Mouse (Mus musculus) MEL (cell line): ENCODE data around the gene Atf5. TPM values are rescaled to one million over a fixed set of nuclear protein-coding genes. Genes with fewer than 3 reads are reported as not detected.
A peak's percentile ranks its signal among the peaks of the same experiment; 100 is the strongest.

ENCODE experiments used
- DNase-seq: peaks from one replicate; pipeline ENCODE4 v3.0.0; 2011; ENCODE audit warnings: low read depth, low spot score
- H3K27ac ChIP-seq: 2 replicates; pipeline ENCODE4 v1.5.1; 2012; ENCODE audit warnings: low read depth, mild to moderate bottlenecking, control low read depth, low read length, moderate library complexity; ENCODE audit not compliant: control insufficient read depth
- H3K27me3 ChIP-seq, 2 experiments: fragments of 150-350 bp in 1 of 2; sonication (generic) in 1 of 2; 2 replicates each; pipeline ENCODE4 v1.6.1; 2012; ENCODE audit warnings: low read length in 2 of 2, mild to moderate bottlenecking in 2 of 2, improper control_type of control experiment in 1 of 2, moderate library complexity in 1 of 2; ENCODE audit not compliant: insufficient read depth in 2 of 2, control insufficient read depth in 1 of 2
- H3K36me3 ChIP-seq, 2 experiments: 2 replicates each; pipeline ENCODE4 v1.6.1; 2012 to 2014; ENCODE audit warnings: low read length in 2 of 2, improper control_type of control experiment in 1 of 2, inconsistent platforms in 1 of 2, mild to moderate bottlenecking in 1 of 2; ENCODE audit not compliant: insufficient read depth in 2 of 2, control insufficient read depth in 1 of 2
- H3K4me1 ChIP-seq, 2 experiments: fragments of 150-350 bp in 1 of 2; sonication (generic) in 1 of 2; 2 replicates each; pipeline ENCODE4 v1.6.1; 2012; ENCODE audit warnings: low read length in 2 of 2, improper control_type of control experiment in 1 of 2, mild to moderate bottlenecking in 1 of 2; ENCODE audit not compliant: insufficient read depth in 2 of 2, control insufficient read depth in 1 of 2
- H3K4me3 ChIP-seq, 2 experiments: fragments of 150-350 bp in 1 of 2; sonication (generic) in 1 of 2; 2 replicates each; pipeline ENCODE4 v1.5.1; 2012; ENCODE audit warnings: low read depth in 2 of 2, low read length in 2 of 2, mild to moderate bottlenecking in 2 of 2, moderate library complexity in 2 of 2, control low read depth in 1 of 2, improper control_type of control experiment in 1 of 2; ENCODE audit not compliant: control insufficient read depth in 1 of 2, insufficient read depth in 1 of 2
- H3K79me2 ChIP-seq: 2 replicates; pipeline ENCODE4 v1.6.1; 2012; ENCODE audit warnings: mild to moderate bottlenecking, low read length, moderate library complexity; ENCODE audit not compliant: control insufficient read depth, poor library complexity, insufficient read depth
- H3K9ac ChIP-seq: 2 replicates; pipeline ENCODE4 v1.6.1; 2012; ENCODE audit warnings: low read depth, mild to moderate bottlenecking, control low read depth, low read length, moderate library complexity; ENCODE audit not compliant: control insufficient read depth, poor library complexity, severe bottlenecking
- H3K9me3 ChIP-seq: fragments of 150-350 bp; sonication (generic); replicated peaks from 2 replicates; pipeline ENCODE4 v1.6.1; 2012; ENCODE audit warnings: mild to moderate bottlenecking, low read length, improper control_type of control experiment, moderate library complexity; ENCODE audit not compliant: insufficient read depth
- BHLHE40 ChIP-seq: IDR thresholded peaks from 2 replicates; pipeline ENCODE4 v1.6.1; 2012; ENCODE audit warnings: low read depth, mild to moderate bottlenecking, inconsistent platforms, low read length, improper control_type of control experiment, borderline replicate concordance
- CTCF ChIP-seq, 3 experiments: IDR thresholded peaks in 2 of 3; conservative IDR thresholded peaks in 1 of 3; 2 replicates each; pipeline ENCODE4 v1.5.1; 2011 to 2012; ENCODE audit warnings: low read length in 3 of 3, low read depth in 2 of 3, mild to moderate bottlenecking in 2 of 3, improper control_type of control experiment in 1 of 3, inconsistent platforms in 1 of 3, mixed read lengths in 1 of 3, moderate library complexity in 1 of 3; ENCODE audit not compliant: control insufficient read depth in 1 of 3, insufficient read depth in 1 of 3, poor library complexity in 1 of 3, severe bottlenecking in 1 of 3
- E2F4 ChIP-seq: IDR thresholded peaks from 2 replicates; pipeline ENCODE4 v1.6.1; 2011; ENCODE audit warnings: low read depth, low read length, improper control_type of control experiment, borderline replicate concordance
- ELF1 ChIP-seq: IDR thresholded peaks from 2 replicates; pipeline ENCODE4 v1.6.1; 2014; ENCODE audit warnings: low read depth, mild to moderate bottlenecking, inconsistent platforms, low read length, improper control_type of control experiment, moderate library complexity
- ETS1 ChIP-seq: IDR thresholded peaks from 2 replicates; pipeline ENCODE4 v1.6.1; 2012; ENCODE audit warnings: low read depth, mild to moderate bottlenecking, inconsistent platforms, low read length, improper control_type of control experiment, moderate library complexity
- GATA1 ChIP-seq: IDR thresholded peaks from 2 replicates; pipeline ENCODE4 v1.6.1; 2011; ENCODE audit warnings: low read depth, low read length, improper control_type of control experiment
- MAFK ChIP-seq: IDR thresholded peaks from 2 replicates; pipeline ENCODE4 v1.6.1; 2011; ENCODE audit warnings: low read depth, mild to moderate bottlenecking, low read length, improper control_type of control experiment, borderline replicate concordance
- MAZ ChIP-seq: IDR thresholded peaks from 2 replicates; pipeline ENCODE4 v1.6.1; 2012; ENCODE audit warnings: low read depth, mild to moderate bottlenecking, inconsistent platforms, low read length, improper control_type of control experiment
- MXI1 ChIP-seq: IDR thresholded peaks from 2 replicates; pipeline ENCODE4 v1.6.1; 2011; ENCODE audit warnings: mild to moderate bottlenecking, low read depth, low read length, improper control_type of control experiment
- MYC ChIP-seq: IDR thresholded peaks from 2 replicates; pipeline ENCODE4 v1.6.1; 2011; ENCODE audit warnings: low read depth, mild to moderate bottlenecking, low read length, improper control_type of control experiment, moderate library complexity
- NELFE ChIP-seq: IDR thresholded peaks from 2 replicates; pipeline ENCODE4 v1.6.1; 2011; ENCODE audit warnings: low read depth, low read length, improper control_type of control experiment
- NRF1 ChIP-seq: IDR thresholded peaks from 2 replicates; pipeline ENCODE4 v1.6.1; 2014; ENCODE audit warnings: low read depth, mild to moderate bottlenecking, inconsistent platforms, low read length, improper control_type of control experiment, moderate library complexity; ENCODE audit not compliant: poor library complexity, insufficient read depth, severe bottlenecking
- POLR2A ChIP-seq, 2 experiments: IDR thresholded peaks; 2 replicates each; pipeline ENCODE4 v1.6.1; 2011 to 2012; ENCODE audit warnings: low read length in 2 of 2, mild to moderate bottlenecking in 2 of 2, control low read depth in 1 of 2, improper control_type of control experiment in 1 of 2, low read depth in 1 of 2, moderate library complexity in 1 of 2; ENCODE audit not compliant: control insufficient read depth in 1 of 2, insufficient read depth in 1 of 2, poor library complexity in 1 of 2
- POLR2AphosphoS2 ChIP-seq: IDR thresholded peaks from 2 replicates; pipeline ENCODE4 v1.6.1; 2011; ENCODE audit warnings: low read length, improper control_type of control experiment
- POLR2AphosphoS5 ChIP-seq: IDR thresholded peaks from 2 replicates; pipeline ENCODE4 v1.6.1; 2012; ENCODE audit warnings: low read depth, borderline replicate concordance, mild to moderate bottlenecking, inconsistent platforms, low read length, moderate library complexity, mixed read lengths
- RAD21 ChIP-seq: IDR thresholded peaks from 2 replicates; pipeline ENCODE4 v1.6.1; 2011; ENCODE audit warnings: mild to moderate bottlenecking, low read depth, low read length, improper control_type of control experiment
- SIN3A ChIP-seq: IDR thresholded peaks from 2 replicates; pipeline ENCODE4 v1.6.1; 2012; ENCODE audit warnings: low read length, improper control_type of control experiment, inconsistent platforms
- SMC3 ChIP-seq: IDR thresholded peaks from 2 replicates; pipeline ENCODE4 v1.6.1; 2011; ENCODE audit warnings: low read depth, low read length, improper control_type of control experiment
- TAL1 ChIP-seq: IDR thresholded peaks from 2 replicates; pipeline ENCODE4 v1.6.1; 2012; ENCODE audit warnings: mild to moderate bottlenecking, inconsistent platforms, low read length, moderate library complexity, mixed read lengths
- USF2 ChIP-seq, 2 experiments: IDR thresholded peaks; 2 replicates each; pipeline ENCODE4 v1.6.1; 2011 to 2012; ENCODE audit warnings: improper control_type of control experiment in 2 of 2, low read length in 2 of 2, borderline replicate concordance in 1 of 2, inconsistent platforms in 1 of 2, low read depth in 1 of 2, mild to moderate bottlenecking in 1 of 2; ENCODE audit not compliant: insufficient read depth in 1 of 2
- ZC3H11A ChIP-seq: IDR thresholded peaks from 2 replicates; pipeline ENCODE4 v1.6.1; 2012; ENCODE audit warnings: low read depth, mild to moderate bottlenecking, inconsistent platforms, low read length, improper control_type of control experiment
- ZNF384 ChIP-seq: IDR thresholded peaks from 2 replicates; pipeline ENCODE4 v1.6.1; 2012; ENCODE audit warnings: low read depth, mild to moderate bottlenecking, inconsistent platforms, low read length, improper control_type of control experiment
- polyA plus RNA-seq, 2 experiments: library from polyadenylated mRNA; stranded (reverse) in 1 of 2; unstranded in 1 of 2; fragments of >175 nt in 1 of 2; fragments of >200 nt in 1 of 2; gene quantifications; 2 replicates each; pipeline versions ENCODE4 v1.2.1 to v1.2.4; 2012; ENCODE audit warnings: low replicate concordance in 2 of 2, low read depth in 1 of 2; ENCODE audit not compliant: insufficient read length in 2 of 2, insufficient read depth in 1 of 2, missing spikeins in 1 of 2
- total RNA-seq: library from RNA; depleted of rRNA; stranded (reverse); fragments of 300-350 nt; gene quantifications from 2 replicates; pipeline ENCODE4 v1.2.3, GENCODE M21; 2012

The Atf5 gene
- total and polyA plus RNA-seq, 3 experiments: 17.6 to 95.5 TPM; not detected in 1

- no peak overlapping the region for H3K4me3 ChIP-seq
- TF ChIP-seq MAFK (no peak), RAD21 (peak; percentile 37), CTCF (IDR thresholded peaks at IDR 0.05 in 2 of 3, conservative IDR thresholded peaks at IDR 0.05 in 1 of 3; ENCODE audit: control insufficient read depth in 1 of 3, insufficient read depth in 1 of 3, low read depth in 2 of 3, low read length in 3 of 3, poor library complexity in 1 of 3, severe bottlenecking in 1 of 3) (peak; percentile 82 to 96 (median 94)), ZC3H11A (0 out of 2 replicates have a peak, but pooled peaks have one; percentile 32), BHLHE40 (no peak), TAL1 (no peak), SMC3 (peak; percentile 61)
- DNase-seq: peak; percentile 77
- H3K27me3 ChIP-seq: no peaks in the 10 kb centered on the region
- peaks cover 6% of the 10 kb centered on the region for H3K79me2 ChIP-seq
- H3K36me3 ChIP-seq: peaks cover 0 to 7% of the 10 kb centered on the region in 2 experiments; a peak in 3 of 4 replicates
- no peak overlapping the region for H3K27ac ChIP-seq
- H3K9me3 ChIP-seq: no peaks in the 10 kb centered on the region
- H3K4me1 ChIP-seq: peaks cover 5 to 12% of the 10 kb centered on the region in 2 experiments; a peak in 3 of 4 replicates
- H3K9ac ChIP-seq: no peak overlapping the region
Observed at GRCm38 (mm10) chr7:44860576-44861428, 44.3 kb upstream of the Atf5 start.

- H3K9ac ChIP-seq: no peak overlapping the region
- peaks cover 5 to 20% of the 10 kb centered on the region in 2 experiments for H3K4me1 ChIP-seq
- H3K4me3 ChIP-seq: no peak overlapping the region
- no peak overlapping the region for H3K27ac ChIP-seq
- H3K79me2 ChIP-seq: peaks cover 6% of the 10 kb centered on the region
- no peaks in the 10 kb centered on the region for H3K9me3 ChIP-seq
- TF ChIP-seq BHLHE40 (no peak), NELFE (no peak), ELF1 (no peak), MXI1 (no peak), MAZ (no peak), RAD21 (no peak), POLR2A (IDR thresholded peaks at IDR 0.05; ENCODE audit: control insufficient read depth in 1 of 2, insufficient read depth in 1 of 2, low read depth in 1 of 2, low read length in 2 of 2, poor library complexity in 1 of 2) (no peak), NRF1 (no peak), ZNF384 (no peak), ETS1 (no peak), USF2 (IDR thresholded peaks at IDR 0.05; ENCODE audit: borderline replicate concordance in 1 of 2, insufficient read depth in 1 of 2, low read depth in 1 of 2, low read length in 2 of 2) (no peak), GATA1 (no peak), E2F4 (no peak), MYC (no peak), POLR2AphosphoS2 (no peak), SIN3A (no peak), CTCF (IDR thresholded peaks at IDR 0.05 in 2 of 3, conservative IDR thresholded peaks at IDR 0.05 in 1 of 3; ENCODE audit: control insufficient read depth in 1 of 3, insufficient read depth in 1 of 3, low read depth in 2 of 3, low read length in 3 of 3, poor library complexity in 1 of 3, severe bottlenecking in 1 of 3) (no peak), POLR2AphosphoS5 (no peak)
- no peak for DNase-seq
- no peaks in the 10 kb centered on the region for H3K27me3 ChIP-seq
- H3K36me3 ChIP-seq: peaks cover 0 to 15% of the 10 kb centered on the region in 2 experiments; a peak in 3 of 4 replicates
Observed at GRCm38 (mm10) chr7:44859896-44860295, 43.4 kb upstream of the Atf5 start.
